Mouse (Mus musculus): ENCODE data around the gene Ccl26.

Ccl26 gene

DNA sequence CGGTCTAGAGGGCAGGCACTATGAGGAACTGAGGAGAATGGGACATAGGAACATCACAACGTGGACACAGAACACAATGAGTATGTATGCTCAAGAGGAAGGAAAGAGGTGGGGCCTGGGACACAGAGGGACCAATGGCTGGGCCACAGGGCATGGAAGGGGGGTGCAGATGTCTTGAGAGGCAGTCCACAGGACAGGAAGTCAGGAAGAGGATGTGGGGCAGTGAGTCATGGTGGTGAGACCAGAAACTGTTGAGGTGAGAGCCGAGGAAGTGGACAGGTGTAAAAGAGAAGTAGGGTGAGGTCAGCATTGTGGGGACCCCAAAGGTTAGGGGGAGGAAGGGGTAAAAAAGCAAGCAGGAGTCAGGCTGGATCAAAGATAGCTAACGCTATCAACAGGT lies 26.0 kb downstream of the Ccl26 start:
- DNase-seq, result peak in 1 of 2 experiments; percentile 35

- no peak for DNase-seq
Measured at GRCm38 (mm10) chr5:135535867-135536266, 27.5 kb downstream of the Ccl26 start.

- peak; percentile 52 to 71 for DNase-seq
Measured at GRCm38 (mm10) chr5:135533431-135533830, 29.9 kb downstream of the Ccl26 start.

GRCm38 (mm10) chr5:135531306-135531845 lies 32.0 kb downstream of the Ccl26 start:
- no peak for DNase-seq

DNA sequence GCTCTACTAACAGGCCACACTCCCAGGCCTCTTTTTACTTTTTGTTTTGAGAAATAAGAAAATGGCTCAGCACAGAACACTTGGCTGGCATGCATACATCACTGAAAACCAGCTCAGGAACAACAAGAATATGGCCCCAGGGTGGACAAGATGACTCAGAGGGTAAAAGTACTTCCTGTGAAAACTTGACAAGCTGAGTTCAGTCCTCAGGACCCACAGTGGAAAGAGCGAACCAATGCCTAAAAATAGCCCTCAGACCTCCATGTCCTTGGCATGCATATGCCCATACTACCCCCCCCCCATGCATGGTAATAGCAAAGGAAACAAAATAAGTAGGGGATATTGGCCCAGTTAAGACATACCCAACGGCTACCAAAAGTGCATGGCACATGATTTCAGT lies 33.4 kb downstream of the Ccl26 start:
- DNase-seq, result no peak

- DNase-seq, result no peak
Measured at GRCm38 (mm10) chr5:135529310-135529709, 34.1 kb downstream of the Ccl26 start.

GRCm38 (mm10) chr5:135527986-135528385 lies 35.4 kb downstream of the Ccl26 start:
- peak; percentile 25 to 49 for DNase-seq

DNA sequence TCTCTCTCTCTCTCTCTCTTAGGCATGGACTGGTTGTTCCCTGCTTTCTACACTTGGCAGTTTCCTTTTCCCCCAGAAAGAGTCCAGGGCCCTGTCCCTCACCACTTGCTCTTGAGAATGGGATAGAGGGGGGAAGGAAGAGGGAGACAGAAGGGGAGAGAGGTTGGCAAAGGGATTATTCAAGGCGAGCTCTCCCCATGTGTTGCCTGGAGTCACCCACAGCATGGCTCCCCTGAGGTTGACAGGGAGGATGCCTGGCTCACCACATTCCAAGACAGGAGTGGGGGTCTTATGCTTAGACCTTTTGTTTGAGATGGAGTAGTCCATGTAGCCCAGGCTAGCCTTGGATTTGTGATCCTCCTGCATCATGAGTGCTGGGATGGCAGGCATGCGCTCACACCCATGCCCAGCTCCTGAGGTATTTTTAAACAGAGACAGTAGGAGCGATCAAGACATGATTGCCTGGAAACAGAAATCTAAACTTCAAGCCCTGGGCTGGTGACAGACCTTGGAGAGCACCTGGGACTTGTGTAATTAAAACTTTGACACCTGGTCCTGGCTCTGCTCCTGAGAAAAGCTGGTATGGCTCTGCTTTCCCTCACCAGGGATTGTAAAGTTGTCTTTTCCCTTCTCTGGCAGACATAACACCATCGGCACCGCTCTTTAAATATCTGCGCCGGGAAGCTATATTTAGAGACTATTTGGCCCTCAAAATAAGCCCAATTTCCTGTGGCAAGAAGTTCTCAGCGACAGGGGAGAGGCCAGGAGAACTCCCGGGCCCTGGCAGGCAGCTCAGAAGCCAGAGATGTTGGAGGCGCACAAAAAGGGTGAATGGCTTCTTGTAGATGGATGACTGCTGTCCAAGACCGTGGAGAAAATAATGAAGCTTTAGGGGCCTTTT lies 38.5 kb downstream of the Ccl26 start:
- peak; percentile 31 to 48 for DNase-seq

DNA sequence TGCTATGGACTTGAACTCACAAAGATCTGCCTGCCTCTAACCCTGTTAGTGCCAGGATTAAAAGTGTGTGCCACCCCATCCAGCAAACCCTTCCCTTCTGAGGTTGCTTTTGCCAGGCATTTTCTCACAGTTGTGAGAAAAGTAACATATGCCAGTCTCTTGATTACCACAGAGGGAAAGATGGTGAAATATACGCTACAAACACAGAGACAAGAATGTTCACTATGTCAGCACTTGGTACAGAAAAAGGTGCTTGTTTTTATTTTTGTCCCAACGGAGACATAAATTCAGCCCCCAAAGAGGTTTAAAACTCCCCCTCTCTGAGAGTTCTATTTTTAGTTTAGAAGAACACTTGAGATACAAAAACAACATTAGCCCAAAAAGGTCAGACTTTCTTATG lies 39.3 kb downstream of the Ccl26 start:
- DNase-seq, result no peak

DNA sequence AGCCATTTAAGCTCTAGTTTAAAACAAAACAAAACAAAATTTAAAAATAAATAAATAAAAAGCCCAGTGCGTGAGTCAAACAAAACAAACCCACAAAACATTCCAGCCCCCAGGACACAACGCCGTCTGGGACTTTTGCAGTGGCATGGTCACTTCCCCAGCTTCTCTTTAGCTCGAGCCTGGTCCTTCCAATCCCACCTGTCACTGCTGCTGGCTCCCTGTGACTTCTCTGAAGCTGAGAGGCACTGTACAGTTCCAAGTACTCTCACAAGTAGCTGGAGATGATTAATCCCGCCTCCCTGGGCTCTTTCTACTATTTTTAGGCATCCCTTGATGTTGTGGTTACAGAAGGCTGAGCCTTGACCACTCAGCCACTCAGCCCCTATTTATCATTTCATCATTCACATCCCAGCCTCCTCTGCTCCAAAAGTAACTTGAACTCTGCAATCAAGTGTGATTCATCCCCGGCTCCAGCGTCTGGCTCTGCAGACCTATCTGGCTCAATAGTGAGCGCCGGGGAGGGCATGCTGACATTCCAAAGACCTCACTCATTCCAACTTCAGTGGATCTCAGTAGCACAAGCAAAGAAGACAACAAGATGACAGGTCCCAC lies 41.2 kb downstream of the Ccl26 start:
- DNase-seq, result no peak

DNA sequence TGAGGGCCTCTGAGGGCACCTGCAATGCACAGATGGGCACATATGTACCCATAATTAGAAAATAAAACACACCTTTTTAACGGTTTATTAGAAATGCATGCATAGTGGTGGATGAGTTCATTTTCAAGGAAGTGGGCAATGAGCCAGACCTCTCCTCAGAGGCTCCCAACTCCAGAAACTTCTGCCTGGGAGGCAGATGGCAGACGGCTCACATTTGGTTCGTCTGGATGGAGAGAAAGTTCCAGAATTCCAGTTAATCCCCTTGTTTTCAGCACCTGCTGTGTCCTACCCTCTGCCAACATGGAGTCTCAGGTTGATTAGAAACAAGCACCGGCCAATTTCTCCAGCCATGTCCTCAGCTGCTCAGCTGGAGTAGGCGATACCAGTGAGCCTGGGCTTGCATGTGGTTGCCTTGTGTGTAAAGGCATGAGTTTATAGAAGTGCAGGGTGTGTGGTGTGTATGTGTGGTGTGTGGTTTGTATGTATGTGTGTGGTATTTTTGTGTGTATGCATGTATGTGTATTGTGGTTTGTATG lies 46.0 kb downstream of the Ccl26 start:
- DNase-seq, result no peak

DNA sequence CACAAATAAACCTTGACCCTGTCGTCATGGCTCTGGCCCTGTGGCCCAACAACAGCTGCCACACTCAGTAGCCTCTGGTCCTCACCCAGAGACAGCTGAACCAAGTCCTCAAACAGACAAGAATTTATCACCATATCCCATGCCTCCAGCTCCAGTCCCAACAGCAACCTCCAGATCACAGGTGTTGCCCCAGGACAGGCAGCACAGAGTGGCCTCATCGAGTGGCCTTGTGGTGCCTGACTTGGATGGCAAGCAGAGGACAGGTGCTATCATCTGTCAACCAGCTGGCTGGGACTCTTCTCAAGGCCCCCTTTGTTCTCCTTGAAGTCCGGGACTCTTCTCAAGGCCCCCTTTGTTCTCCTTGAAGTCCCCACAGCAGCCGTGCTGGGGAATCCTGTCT lies 50.2 kb downstream of the Ccl26 start:
- no peak for DNase-seq

GRCm38 (mm10) chr5:135511105-135511504 lies 52.3 kb downstream of the Ccl26 start:
- no peak for DNase-seq

All from kidney, postnatal 4 days (tissue).